Mouse (Mus musculus) kidney, postnatal 36 days (tissue): ENCODE data around the gene Wwox.

Experiments used
- DNase-seq, 2 experiments: peaks; one replicate each; pipeline ENCODE4 v3.0.0; 2021 to 2022; ENCODE audit warnings: mixed read lengths in 2 of 2

The Wwox gene

DNA sequence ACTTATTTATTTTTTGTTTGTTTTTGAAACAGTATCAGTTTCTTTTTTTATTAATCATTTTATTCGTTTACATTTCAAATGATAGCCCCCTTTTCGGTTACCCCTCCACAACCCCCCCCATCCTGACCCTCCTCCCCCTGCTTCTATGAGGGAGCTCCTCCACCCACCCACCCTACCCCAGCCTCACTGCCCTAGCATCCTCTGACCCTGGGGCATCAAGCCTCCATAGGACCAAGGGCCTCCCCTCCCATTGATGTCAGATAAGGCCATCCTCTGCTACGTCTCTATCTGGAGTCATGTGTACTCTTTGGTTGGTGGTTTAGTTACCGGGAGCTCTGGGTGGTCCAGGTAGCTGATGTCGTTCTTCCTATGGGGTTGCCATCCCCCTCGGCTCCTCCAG is 109.4 kb downstream of the Wwox start:
- DNase-seq: no peak

DNA sequence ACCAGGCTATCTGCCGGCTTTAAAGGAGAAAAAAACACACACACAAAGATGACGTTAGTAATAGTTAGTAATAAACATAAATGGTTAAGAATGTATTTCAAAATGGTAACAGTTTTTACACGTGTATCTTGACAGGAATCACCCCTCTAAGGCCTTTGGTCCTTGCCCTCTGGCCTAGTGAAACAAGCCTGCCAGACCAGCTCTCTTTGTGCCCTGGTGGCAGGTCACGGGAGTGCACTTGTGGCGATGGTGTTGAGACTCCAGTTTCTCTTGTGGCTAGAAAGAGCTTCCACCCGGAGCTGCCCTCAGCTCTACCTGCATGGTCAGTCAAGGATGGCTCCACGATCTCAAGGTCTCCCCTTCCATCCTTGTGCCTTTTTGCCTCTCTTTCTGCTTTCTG is 110.6 kb downstream of the Wwox start:
- peak; percentile 46 to 80 for DNase-seq

DNA sequence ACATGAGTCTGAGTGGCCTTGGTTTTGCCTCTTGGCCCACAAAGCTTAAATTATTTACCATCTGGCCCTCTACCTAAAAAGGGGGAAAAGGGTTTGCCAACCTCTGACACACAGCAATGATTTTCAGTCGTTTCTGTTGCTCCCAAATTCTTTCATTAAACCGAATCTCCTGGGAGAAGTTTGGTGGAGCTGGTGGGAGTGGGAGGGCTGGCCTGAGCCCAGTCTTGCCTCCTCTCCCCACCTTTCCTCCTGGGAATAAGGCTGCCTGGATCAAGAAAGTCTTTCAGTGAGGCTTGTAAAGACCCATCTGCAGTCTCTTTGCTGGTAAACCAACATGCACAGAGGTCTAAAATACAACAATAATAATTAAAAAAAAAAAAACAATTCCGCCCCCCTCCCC is 113.2 kb downstream of the Wwox start:
- DNase-seq: no peak

DNA sequence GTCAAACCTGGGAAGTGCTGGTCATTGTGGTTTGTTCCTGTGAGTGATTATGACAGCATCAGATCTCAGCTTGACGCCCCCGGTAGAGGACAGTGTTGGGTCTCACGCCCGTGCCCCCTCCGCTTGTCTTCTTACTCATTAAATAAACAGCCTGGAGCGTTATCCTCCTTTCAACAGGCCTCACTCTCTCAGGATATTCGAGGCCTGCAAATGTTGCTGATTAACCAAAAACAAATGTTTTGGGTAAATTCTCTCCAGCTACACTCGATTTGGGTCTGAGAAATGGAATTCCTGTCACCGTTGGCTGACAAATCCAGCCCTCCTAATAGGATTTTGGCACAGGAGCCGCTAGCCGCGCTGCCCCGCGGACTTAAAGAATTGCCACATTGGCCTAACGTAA is 115.5 kb downstream of the Wwox start:
- DNase-seq: no peak

GRCm38 (mm10) chr8:114555491-114556202 is 116.2 kb downstream of the Wwox start:
- DNase-seq: no peak

DNA sequence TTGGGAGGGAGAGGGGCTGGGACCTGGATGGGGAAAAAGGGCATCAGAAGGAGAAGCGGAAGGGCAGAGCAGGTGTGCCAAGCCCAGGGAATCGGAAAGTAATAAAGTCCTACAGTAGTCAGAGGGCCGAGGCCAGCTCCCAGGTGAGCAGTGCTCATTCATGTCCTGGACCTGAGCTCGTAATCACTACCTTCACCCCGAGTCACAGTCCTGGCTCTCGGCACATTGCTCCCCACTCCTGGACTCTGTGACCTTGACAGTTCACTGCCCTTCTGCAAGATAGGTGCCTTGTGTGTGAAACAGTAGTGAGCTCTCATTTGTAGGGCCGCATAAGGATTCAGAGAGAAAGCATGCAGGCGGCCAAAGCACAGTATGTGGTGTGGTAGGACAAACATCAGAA is 121.7 kb downstream of the Wwox start:
- peak; percentile 7 to 25 for DNase-seq

DNA sequence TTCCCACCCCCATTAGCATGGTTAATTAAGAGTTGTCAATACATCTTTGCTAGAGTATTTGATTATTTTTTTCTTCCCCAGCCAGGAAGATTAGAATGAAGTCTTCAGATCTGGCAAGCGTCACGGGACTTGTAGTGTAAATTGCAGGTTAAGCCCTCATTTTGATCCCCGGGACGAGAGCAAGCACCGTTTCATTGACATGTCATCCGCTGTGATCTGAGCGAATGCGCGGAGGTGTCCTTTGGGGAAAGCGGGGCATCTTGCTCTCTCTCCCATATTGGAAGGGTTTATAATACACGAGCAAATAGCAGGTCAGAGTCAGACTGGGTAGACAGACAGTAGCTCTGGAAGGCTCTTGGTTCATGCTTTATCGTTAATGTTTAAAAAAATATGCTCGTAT is 123.0 kb downstream of the Wwox start:
- DNase-seq: no peak

- DNase-seq: no peak
Measured at GRCm38 (mm10) chr8:114563361-114563760, 123.9 kb downstream of the Wwox start.

DNA sequence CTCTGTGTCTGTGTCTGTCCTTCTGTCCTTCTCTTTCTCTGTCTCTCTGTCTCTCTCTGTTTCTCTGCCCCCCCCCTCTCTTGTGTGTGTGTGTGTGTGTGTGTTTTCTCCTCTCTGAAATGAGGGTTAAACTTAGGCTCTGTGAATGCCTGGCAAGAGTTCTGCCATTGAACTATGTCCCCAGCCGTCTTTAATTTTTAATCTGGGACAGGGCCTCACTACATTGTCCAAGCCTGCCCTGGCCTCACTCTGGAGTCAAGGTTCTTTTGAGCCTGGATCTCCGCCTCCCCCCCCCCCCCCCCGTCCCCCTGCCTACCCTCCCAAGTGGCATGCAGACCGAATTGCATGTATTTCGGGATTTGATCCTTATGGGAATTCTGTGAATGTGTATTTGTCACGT is 124.6 kb downstream of the Wwox start:
- peak; percentile 62 to 77 for DNase-seq

DNA sequence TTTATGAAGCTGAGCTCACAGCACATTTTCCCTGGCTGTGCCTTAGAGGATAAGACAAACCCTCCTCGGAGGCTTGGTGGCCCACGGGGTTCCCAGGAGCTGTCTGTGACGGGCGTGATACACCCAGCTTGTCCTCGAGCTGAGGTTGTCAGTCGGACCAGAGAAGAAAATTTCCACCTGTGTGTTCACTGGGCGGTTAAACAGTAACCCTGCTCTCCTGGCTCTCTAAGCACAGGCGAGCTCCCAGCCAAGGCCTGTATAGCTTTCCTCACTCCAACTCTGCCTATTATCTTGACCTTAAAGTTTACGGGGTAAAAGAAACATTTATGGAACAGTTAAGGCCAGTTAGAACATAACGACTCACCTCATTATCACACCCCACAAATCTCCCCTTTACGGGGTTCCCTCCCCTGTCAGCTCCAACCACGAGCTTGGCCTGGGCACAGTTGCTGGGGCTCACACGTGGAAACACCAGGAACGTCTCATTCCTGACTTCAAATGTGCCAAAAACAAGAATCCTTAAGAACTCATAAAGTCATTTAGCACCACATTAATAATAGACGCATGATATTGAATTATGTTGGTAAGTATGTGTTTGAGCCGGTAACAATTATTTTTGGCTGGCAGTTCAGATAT is 129.2 kb downstream of the Wwox start:
- DNase-seq: peak; percentile 80 to 85

DNA sequence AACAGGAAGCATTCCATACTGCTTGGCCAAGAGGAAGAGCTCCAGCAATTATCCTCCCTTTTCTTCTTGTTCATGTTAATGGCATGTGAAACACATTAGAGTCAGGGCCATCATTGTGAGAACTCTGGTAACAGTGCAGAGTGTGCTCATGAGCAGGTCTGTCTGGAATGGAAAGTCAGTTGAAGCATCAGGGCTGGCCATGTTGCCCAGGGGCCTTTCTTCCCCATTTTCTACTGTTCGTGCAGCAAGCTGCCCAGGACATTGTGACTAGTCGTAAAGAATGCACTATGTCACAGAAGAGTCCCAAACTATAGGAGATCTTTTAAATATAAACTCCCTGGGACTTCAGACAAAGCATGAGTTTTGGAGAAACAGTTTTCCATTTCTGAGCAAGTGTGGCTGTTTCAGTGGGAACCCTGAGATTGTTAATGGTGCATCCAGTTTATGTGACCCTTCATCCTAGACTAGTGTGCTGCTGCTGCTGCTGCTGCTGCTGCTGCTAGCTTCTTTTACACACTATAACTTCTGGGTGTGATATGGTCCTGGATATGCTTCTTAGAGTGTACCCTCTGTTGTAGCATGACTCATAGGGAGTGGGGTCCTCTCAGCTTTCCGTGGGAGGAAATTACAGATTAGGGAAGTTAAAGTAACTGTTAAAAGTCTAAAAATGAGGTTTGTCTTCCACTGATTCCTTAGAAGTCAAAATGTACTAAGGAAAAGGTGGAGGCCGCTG is 133.7 kb downstream of the Wwox start:
- no peak for DNase-seq

- DNase-seq: no peak
Measured at GRCm38 (mm10) chr8:114573747-114574093, 134.3 kb downstream of the Wwox start.

DNA sequence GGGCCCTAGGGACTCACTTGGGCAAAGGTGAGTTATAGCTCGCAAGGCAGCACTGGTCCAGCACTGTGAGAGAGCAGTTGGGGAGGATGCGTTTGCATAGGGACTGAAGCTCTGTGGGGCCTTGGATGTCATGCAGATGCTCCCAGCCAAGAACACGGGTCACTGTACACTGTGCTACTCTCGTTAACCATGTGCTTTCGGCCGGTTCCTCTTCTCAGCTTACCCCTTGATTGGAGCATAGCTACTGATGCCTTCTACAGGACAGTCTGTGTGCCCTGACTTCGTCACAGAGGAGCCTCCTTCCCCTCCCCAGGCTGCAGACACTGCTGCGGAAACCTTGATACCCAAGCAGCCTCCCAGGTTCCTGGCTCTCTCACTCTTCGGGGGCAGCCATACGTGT is 139.8 kb downstream of the Wwox start:
- no peak for DNase-seq

GRCm38 (mm10) chr8:114580684-114581083 is 141.2 kb downstream of the Wwox start:
- no peak for DNase-seq

GRCm38 (mm10) chr8:114590336-114590867 is 150.9 kb downstream of the Wwox start:
- no peak for DNase-seq

GRCm38 (mm10) chr8:114591296-114592280 is 152.1 kb downstream of the Wwox start:
- peak; percentile 9 to 40 for DNase-seq

DNA sequence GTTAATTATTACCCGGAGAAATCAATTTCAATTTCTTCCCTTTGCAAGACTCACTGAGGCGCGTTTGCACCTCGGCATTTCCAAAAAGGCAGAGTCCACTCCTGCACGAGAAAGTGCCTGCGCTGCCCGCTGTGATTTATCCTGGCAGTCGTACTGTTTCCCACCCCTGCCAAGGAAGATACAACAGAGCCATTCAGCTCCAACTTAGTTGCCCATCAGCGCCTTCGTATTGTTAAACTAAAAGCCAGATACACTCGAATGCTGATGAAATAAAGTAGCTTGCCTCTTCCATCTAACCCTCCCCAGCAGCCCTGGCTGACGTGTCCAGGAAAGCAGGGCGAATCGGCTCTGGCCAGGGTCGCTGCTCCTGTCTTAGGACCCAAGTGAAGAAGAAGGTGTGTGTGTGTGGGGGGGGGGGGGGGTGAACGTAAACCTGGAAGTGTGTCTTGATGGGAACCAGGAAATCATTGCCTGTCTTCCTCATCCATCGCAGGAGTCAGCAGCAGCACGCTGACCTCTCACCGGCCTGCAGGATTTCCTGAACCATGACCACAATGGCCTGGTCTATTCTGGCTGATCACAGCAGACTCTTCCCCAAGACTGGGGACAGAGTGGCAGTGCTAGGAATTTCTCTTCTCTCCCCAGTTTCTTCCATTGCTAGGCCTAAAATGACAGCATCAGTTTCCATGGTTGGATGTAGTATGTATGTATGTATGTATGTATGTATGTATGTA is 154.1 kb downstream of the Wwox start:
- DNase-seq: peak; percentile 45 to 58

DNA sequence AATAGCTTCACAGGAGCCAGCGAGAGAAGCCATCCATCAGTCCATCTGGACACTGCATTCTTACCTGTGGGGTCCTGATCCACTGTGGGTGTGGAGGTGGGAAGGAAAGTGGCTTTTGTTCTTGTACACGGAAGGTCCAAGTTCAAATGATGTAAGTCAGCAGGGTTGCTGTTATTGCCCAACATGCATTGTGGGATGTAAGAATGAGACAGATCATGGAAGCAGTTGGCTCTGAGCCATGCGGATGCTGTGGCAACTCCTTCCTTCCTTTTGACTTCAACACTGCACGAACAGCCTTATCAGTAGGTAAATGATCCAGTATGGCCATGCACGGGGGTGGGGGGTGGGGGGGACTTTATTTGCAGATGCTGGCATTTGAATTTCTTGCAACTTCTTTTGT is 155.4 kb downstream of the Wwox start:
- no peak for DNase-seq

GRCm38 (mm10) chr8:114599555-114599954 is 160.1 kb downstream of the Wwox start:
- peak in 1 of 2 experiments; percentile 8 for DNase-seq

- DNase-seq: no peak
Measured at GRCm38 (mm10) chr8:114600196-114600595, 160.7 kb downstream of the Wwox start.

- DNase-seq: no peak
Measured at GRCm38 (mm10) chr8:114603046-114603445, 163.6 kb downstream of the Wwox start.

- peak; percentile 14 to 18 for DNase-seq
Measured at GRCm38 (mm10) chr8:114603561-114603960, 164.1 kb downstream of the Wwox start.
